Mouse (Mus musculus): ENCODE measurements around the gene Kat2b. TPM values are rescaled to one million over a fixed set of nuclear protein-coding genes. Genes with fewer than 3 reads are reported as not detected.
"Not testable (repeated sequence)": the region's sequence is repeated elsewhere in the genome, so short reads cannot be mapped to it uniquely, and the experiment has no call there.

Gene Kat2b
- polyA plus RNA-seq, 1 experiment from 2014 or later: 2.7 TPM

DNA sequence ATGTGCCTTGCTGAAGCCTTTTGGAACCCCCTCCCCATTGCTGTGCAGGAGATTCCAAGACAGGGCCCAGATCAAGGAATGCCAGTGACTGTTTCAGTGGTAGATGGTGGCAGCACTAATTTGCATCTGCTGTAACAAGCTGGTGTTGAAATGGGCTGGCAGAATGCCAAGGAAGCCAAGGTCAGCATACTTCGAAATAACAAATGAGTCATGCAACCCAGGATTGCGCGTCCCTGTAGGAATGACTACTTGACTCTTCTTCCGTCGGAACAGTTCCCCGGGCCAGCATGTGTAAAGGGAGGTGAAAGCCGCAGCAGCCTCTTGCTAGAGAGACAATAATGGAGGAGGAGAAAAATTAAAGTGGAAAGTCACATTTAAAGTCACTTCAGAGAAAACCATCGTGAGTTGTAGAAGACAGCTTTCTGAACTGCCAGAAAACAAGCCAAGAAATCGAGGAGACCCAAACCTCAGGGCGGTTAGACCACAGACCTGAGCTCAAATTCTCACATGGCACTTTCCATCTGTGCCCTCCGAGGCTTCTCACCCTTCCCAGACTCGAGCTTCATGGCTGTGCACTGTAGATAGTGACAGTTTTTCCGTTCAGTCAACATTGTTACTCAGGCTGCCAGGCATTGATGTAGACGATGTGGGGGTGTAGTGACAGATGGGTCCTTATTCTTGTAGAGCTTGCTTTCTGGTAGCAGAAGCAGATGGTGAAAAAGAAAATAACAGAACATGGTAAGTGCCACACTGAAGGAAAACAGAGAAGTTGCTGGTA is 20.6 kb downstream of the Kat2b start:
- H3K4me2 ChIP-seq: no peak overlapping the region
- no peak overlapping the region for H3K9ac ChIP-seq (replicated peaks)
- H3K4me3 ChIP-seq (replicated peaks): no peak overlapping the region
- no peak overlapping the region for H3K27ac ChIP-seq
- H3K4me1 ChIP-seq (replicated peaks): peaks cover 12% of the 10 kb centered on the region
- no peak for ATAC-seq (ENCODE audit: insufficient number of reproducible peaks, insufficient read depth, low FRiP score, low TSS enrichment, low read depth)
- H3K27me3 ChIP-seq: no peaks in the 10 kb centered on the region
- no peaks in the 10 kb centered on the region for H3K36me3 ChIP-seq
- H3K9me3 ChIP-seq: no peaks in the 10 kb centered on the region
- WGBS: 75% methylated on average over 14 of the region's 14 CpGs

DNA sequence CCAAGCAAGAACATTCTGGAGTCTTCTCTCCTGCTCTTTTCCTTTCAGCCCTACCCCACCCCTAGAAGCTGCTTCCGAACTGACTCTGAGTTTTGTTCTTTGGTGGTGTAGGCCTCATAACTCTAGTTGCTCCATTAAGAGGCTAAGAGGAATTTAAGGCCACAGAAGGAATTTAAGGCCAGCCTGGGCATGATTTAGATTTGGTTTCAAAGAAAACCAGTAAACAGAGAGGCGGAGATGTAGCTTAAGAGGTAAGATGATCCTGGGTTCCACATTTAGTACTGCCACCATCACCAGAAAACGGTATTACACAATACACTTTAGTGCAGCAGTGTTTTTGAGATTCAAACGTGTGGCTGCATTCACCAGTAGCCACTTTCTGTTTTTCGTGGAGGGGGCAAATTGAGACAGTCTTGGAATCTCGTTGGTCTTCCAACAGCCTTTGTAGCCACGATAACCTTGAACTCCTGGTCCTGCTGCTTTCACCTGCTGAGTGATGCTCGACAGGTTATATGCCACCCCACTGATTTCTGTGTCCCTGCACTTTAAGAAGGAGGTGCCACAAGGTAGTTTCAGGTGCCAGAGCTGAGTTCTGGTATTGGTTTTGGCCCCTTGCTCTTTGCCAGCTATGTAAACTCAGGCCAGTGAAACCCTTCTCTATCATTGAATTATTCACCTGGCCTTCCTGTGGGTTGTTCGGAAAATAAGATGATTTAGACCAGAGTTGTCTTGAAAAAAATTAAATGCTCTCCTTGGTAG is 21.6 kb downstream of the Kat2b start:
- ATAC-seq (ENCODE audit: insufficient number of reproducible peaks, insufficient read depth, low FRiP score, low TSS enrichment, low read depth): no peak
- no peak overlapping the region for H3K4me2 ChIP-seq
- H3K4me1 ChIP-seq (replicated peaks): 0 out of 2 replicates have a peak, but pooled peaks cover 8% of the 10 kb centered on the region
- 71% methylated on average over 9 of the region's 9 CpGs for WGBS
- H3K27me3 ChIP-seq: no peaks in the 10 kb centered on the region
- no peak overlapping the region for H3K4me3 ChIP-seq (replicated peaks)
- no peaks in the 10 kb centered on the region for H3K36me3 ChIP-seq
- H3K9ac ChIP-seq (replicated peaks): no peak overlapping the region
- H3K27ac ChIP-seq: no peak overlapping the region
- no peaks in the 10 kb centered on the region for H3K9me3 ChIP-seq

DNA sequence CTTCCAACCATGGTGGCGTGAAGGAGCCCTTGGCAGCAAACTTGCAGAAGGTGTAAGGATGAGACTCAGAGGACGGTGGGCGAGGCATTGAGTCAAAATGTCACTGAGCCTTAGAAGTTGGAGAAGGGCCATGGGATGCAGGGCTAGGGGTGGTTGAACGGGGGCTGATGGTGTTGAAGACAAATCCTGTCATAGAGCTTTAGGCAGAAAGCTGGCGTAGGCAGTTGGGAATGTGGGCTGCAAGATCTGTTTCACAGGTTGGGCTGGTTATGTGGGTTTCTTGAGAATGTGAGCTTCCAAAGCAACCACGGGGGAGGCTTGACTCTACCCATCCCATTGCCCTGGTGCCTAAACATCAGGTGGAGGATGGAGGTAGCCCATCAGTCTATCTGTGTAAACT is 23.4 kb downstream of the Kat2b start:
- H3K9me3 ChIP-seq: no peaks in the 10 kb centered on the region
- H3K4me1 ChIP-seq (replicated peaks): 0 out of 2 replicates have a peak, but pooled peaks cover 8% of the 10 kb centered on the region
- ATAC-seq (ENCODE audit: insufficient number of reproducible peaks, insufficient read depth, low FRiP score, low TSS enrichment, low read depth): no peak
- 80% methylated on average over 6 of the region's 6 CpGs for WGBS
- H3K27me3 ChIP-seq: no peaks in the 10 kb centered on the region
- no peak overlapping the region for H3K27ac ChIP-seq
- no peak overlapping the region for H3K9ac ChIP-seq (replicated peaks)
- no peak overlapping the region for H3K4me3 ChIP-seq (replicated peaks)
- H3K36me3 ChIP-seq: no peaks in the 10 kb centered on the region
- no peak overlapping the region for H3K4me2 ChIP-seq

DNA sequence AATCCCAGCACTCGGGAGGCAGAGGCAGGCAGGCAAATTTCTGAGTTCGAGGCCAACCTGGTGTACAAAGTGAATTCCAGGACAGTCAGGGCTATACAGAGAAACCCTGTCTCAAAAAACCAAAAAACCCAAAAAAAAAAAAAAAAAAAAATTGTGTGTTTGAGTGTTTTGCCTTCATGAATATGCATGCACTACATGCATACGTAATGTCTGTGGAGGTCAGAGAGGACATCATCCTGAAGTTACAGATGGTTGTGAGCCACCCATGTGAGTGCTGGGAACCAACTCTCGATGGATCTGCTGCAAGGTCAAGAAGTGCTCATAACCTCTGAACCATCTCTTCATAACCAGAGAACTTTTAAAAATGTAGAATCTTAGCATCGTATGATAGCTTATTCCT is 25.2 kb downstream of the Kat2b start:
- Histone ChIP-seq H3K4me2 (no peak overlapping the region), H3K36me3 (no peaks in the 10 kb centered on the region), H3K27me3 (no peaks in the 10 kb centered on the region), H3K9ac (replicated peaks) (no peak overlapping the region), H3K9me3 (no peaks in the 10 kb centered on the region), H3K4me1 (replicated peaks) (0 out of 2 replicates have a peak, but pooled peaks cover 6% of the 10 kb centered on the region), H3K4me3 (replicated peaks) (no peak overlapping the region), H3K27ac (no peak overlapping the region)
- no peak for ATAC-seq (ENCODE audit: insufficient number of reproducible peaks, insufficient read depth, low FRiP score, low TSS enrichment, low read depth)
- WGBS: 92% methylated on average over 5 of the region's 5 CpGs

DNA sequence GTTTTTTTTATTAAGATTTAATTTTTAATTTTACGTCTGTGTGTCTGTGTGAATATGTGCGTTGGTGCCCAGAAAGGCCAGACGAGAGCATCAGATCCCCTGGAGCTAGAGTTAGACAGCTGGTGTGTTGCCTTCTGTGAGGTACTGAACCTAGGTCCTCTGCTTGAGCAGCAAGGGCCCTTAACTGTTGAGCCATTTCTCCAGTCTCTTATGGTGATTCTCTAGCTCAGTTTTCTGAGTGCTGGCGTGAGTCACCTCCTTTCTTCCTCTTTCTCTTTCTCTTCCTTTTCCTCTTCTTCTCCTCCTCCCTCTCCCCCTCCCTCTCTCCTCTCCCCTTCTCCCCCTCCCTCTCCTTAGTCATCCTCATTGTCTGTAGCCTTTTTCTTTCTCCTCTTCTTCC is 27.9 kb downstream of the Kat2b start:
- no peaks in the 10 kb centered on the region for H3K4me1 ChIP-seq (replicated peaks)
- H3K9ac ChIP-seq (replicated peaks): no peak overlapping the region
- no peak overlapping the region for H3K4me3 ChIP-seq (replicated peaks)
- 84% methylated on average over 4 of the region's 4 CpGs for WGBS
- no peak overlapping the region for H3K4me2 ChIP-seq
- H3K36me3 ChIP-seq: no peaks in the 10 kb centered on the region
- H3K27ac ChIP-seq: no peak overlapping the region
- no peaks in the 10 kb centered on the region for H3K9me3 ChIP-seq
- ATAC-seq (ENCODE audit: insufficient number of reproducible peaks, insufficient read depth, low FRiP score, low TSS enrichment, low read depth): no peak
- H3K27me3 ChIP-seq: no peaks in the 10 kb centered on the region

DNA sequence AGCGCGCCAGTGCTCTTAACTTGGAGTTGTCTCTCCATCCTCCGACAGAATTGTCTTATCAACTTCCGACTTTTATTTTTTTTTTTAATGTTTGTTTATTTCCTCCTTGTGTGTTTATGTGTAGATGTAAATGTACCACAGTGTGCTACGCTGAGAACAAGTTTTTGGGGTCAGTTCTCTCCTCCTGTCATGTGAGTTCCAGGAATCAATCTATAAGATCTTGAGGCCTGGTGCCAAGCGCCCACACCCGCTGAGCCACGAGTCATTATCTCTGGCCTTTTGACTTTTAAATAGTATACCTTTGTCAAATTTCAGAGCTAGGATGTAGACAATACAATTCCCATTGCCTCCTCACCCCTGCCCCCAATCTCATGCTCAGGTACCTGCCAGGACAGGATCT is 28.9 kb downstream of the Kat2b start:
- Histone ChIP-seq H3K4me2 (no peak overlapping the region), H3K27ac (no peak overlapping the region), H3K4me1 (replicated peaks) (no peaks in the 10 kb centered on the region), H3K9me3 (no peaks in the 10 kb centered on the region), H3K4me3 (replicated peaks) (no peak overlapping the region), H3K36me3 (no peaks in the 10 kb centered on the region), H3K9ac (replicated peaks) (no peak overlapping the region), H3K27me3 (no peaks in the 10 kb centered on the region)
- no peak for ATAC-seq (ENCODE audit: insufficient number of reproducible peaks, insufficient read depth, low FRiP score, low TSS enrichment, low read depth)
- WGBS: 88% methylated on average over 8 of the region's 8 CpGs

DNA sequence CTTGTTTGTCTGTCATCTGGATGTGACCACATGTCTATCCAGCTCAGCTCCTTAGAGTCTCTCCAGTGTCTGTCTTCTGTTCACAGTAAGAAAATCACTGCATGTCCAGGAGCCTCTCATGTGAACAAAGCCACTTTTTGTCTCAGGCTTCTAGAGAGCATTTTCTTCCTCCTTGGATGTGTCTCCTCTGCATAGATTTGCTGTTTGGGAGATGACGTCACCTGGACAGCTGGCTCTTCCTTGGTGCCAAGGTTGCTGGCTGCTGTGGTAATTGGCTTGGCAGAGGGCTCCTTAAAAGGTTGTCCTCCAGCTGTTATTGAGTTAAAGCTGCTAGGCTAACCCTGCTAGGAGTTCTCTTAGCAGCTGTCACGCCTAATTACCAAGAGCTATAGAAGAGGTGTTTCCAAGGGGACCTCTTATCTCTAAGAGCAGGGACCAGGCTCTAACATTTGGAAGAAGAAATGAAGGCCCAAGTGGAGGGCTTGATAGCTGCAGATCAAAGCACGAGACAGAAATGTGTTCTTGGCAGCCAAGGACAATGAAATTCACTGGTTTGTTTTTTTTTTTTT is 29.7 kb downstream of the Kat2b start:
- no peaks in the 10 kb centered on the region for H3K9me3 ChIP-seq
- no peaks in the 10 kb centered on the region for H3K36me3 ChIP-seq
- no peaks in the 10 kb centered on the region for H3K4me1 ChIP-seq (replicated peaks)
- 46% methylated on average over 3 of the region's 3 CpGs for WGBS
- no peaks in the 10 kb centered on the region for H3K27me3 ChIP-seq
- ATAC-seq (ENCODE audit: insufficient number of reproducible peaks, insufficient read depth, low FRiP score, low TSS enrichment, low read depth): no peak
- H3K4me3 ChIP-seq (replicated peaks): no peak overlapping the region
- no peak overlapping the region for H3K9ac ChIP-seq (replicated peaks)
- no peak overlapping the region for H3K27ac ChIP-seq
- no peak overlapping the region for H3K4me2 ChIP-seq

DNA sequence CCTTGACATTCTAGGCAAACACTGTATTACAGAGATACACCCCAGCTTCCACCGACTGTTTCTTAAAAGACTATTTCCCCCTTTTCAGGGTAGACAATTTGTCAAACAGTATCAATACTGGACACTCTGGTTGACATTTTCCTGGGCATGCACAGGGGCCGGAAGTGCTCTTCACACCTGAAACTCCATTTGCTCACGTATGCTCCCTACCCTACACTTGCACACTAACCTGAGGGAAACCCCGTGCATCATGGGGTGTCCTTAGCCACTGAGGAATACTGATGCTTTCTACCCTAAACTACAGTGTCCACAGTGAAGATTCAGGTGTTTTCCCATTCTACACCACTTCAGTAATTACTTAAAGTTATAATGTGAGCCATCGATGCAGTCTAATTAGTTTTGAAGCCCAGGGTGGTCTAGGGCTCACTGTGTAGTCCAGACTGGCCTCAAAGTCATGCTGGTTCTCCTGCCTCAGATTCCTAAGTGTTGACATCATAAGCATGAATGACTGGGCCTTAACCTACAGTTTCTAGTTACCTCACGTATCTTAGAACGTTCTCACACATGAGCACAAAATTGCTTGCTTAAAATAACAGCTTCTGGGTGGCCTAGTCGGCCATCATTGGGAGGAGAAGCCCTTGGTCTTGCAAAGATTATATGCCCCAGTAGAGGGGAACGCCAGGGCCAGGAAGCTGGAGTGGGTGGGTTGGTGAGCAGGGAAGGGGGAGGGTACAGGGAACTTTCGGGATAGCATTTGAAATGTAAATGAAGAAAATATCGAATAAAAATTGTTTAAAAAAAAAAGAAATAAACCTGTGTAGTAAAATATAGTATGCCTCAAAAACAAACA is 30.5 kb downstream of the Kat2b start:
- Histone ChIP-seq H3K36me3 (no peaks in the 10 kb centered on the region), H3K9me3 (no peaks in the 10 kb centered on the region), H3K4me1 (replicated peaks) (no peaks in the 10 kb centered on the region), H3K9ac (replicated peaks) (no peak overlapping the region), H3K4me3 (replicated peaks) (no peak overlapping the region), H3K27ac (no peak overlapping the region), H3K27me3 (no peaks in the 10 kb centered on the region), H3K4me2 (no peak overlapping the region)
- WGBS: 77% methylated on average over 11 of the region's 11 CpGs
- ATAC-seq (ENCODE audit: insufficient number of reproducible peaks, insufficient read depth, low FRiP score, low TSS enrichment, low read depth): no peak

DNA sequence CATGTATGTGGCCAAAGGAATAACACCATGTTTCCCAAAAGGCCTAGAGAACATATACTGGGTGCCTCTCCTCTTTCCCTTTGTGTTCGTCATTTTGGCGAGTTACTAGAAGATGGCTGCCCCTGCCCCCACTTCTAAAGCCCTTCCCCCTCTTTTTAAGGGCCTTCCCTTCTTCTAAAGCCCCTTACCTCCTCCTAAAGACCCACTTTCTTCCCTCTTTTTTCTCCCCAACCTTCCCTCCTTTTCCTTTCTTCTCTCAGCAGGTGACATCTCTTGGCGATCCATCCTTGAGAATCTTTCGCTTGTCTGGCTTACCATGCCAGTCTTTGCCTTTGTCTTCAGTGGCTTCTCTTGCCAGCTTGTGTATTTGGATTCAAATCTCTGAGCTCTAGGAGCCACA is 31.9 kb downstream of the Kat2b start:
- WGBS: 92% methylated on average over 4 of the region's 4 CpGs
- ATAC-seq (ENCODE audit: insufficient number of reproducible peaks, insufficient read depth, low FRiP score, low TSS enrichment, low read depth): no peak
- H3K4me2 ChIP-seq: no peak overlapping the region
- no peaks in the 10 kb centered on the region for H3K4me1 ChIP-seq (replicated peaks)
- H3K27me3 ChIP-seq: no peaks in the 10 kb centered on the region
- no peak overlapping the region for H3K4me3 ChIP-seq (replicated peaks)
- no peak overlapping the region for H3K27ac ChIP-seq
- H3K9ac ChIP-seq (replicated peaks): no peak overlapping the region
- H3K9me3 ChIP-seq: no peaks in the 10 kb centered on the region
- no peaks in the 10 kb centered on the region for H3K36me3 ChIP-seq

DNA sequence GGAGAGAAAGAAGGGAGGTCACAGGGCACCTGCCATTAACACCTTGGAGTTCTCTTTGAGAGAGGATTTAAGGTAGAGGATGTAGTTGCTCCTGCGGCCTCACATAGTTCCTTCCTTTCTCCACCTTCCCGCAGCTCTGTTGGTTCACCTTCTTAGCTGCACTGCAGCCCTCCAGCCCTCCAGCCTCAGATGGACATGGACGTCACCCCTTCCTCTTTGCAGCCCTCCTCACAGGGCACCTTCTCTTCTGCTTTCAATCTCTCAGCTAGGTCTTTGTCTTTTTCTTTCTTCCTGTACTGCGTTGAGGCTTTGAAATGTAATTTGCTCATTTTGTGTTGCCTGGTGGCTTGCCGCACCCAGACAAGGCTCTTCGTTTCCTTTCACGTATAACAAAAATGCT is 36.6 kb downstream of the Kat2b start:
- ATAC-seq (ENCODE audit: insufficient number of reproducible peaks, insufficient read depth, low FRiP score, low TSS enrichment, low read depth); H3K9ac ChIP-seq (replicated peaks); H3K4me3 ChIP-seq (replicated peaks); H3K36me3 ChIP-seq; H3K9me3 ChIP-seq; H3K4me2 ChIP-seq; H3K27me3 ChIP-seq; H3K27ac ChIP-seq; H3K4me1 ChIP-seq (replicated peaks): not testable (repeated sequence)
- no CpG with 5 or more reads among the region's 7 CpGs for WGBS

DNA sequence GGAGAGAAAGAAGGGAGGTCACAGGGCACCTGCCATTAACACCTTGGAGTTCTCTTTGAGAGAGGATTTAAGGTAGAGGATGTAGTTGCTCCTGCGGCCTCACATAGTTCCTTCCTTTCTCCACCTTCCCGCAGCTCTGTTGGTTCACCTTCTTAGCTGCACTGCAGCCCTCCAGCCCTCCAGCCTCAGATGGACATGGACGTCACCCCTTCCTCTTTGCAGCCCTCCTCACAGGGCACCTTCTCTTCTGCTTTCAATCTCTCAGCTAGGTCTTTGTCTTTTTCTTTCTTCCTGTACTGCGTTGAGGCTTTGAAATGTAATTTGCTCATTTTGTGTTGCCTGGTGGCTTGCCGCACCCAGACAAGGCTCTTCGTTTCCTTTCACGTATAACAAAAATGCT is 39.4 kb downstream of the Kat2b start:
- not testable (repeated sequence) for H3K27ac ChIP-seq; H3K4me3 ChIP-seq (replicated peaks); H3K9ac ChIP-seq (replicated peaks); H3K27me3 ChIP-seq; H3K36me3 ChIP-seq; H3K4me1 ChIP-seq (replicated peaks); ATAC-seq (ENCODE audit: insufficient number of reproducible peaks, insufficient read depth, low FRiP score, low TSS enrichment, low read depth); H3K9me3 ChIP-seq; H3K4me2 ChIP-seq
- no CpG with 5 or more reads among the region's 7 CpGs for WGBS

Data from limb, embryonic 12.5 days (tissue).